Mouse (Mus musculus): ENCODE measurements around the gene Sec14l4. TPM values are rescaled to one million over a fixed set of nuclear protein-coding genes. Genes with fewer than 3 reads are reported as not detected.

Sec14l4 gene
- polyA plus RNA-seq, 1 experiment, result 0.17 TPM

DNA sequence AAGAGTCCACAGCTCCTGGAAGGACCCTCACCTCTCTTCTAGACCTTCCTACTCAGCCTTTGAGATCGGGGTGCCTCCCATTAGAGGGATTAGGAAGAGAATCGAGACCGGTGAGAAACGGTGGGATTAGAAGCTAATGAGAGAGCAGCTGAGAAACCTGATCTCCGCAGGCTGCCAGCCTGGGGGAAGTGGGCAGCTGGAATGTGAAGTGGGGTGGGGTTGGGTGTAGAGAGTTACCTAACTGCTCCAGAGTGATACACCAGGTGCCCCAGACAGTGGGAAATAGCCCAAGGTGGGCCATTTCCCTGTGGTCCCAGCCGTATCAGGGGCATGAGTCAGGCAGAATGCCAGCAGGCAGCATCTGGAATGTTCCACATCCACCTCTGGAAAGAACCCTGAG, 31.7 kb downstream of the Sec14l4 start:
- H3K4me3 ChIP-seq (ENCODE audit: insufficient read depth, low read length), result no peak overlapping the region
- TF ChIP-seq POLR2A (IDR thresholded peaks at IDR 0.05; ENCODE audit: extremely low read depth, insufficient read depth, low read length) (no peak), CTCF (IDR thresholded peaks at IDR 0.05; ENCODE audit: extremely low read depth, insufficient read depth, low read length) (no peak)
- no peak overlapping the region for H3K27ac ChIP-seq (ENCODE audit: insufficient read depth, low read length)
- peaks cover 5% of the 10 kb centered on the region for H3K4me1 ChIP-seq (ENCODE audit: control insufficient read depth, insufficient read depth, low read length)

DNA sequence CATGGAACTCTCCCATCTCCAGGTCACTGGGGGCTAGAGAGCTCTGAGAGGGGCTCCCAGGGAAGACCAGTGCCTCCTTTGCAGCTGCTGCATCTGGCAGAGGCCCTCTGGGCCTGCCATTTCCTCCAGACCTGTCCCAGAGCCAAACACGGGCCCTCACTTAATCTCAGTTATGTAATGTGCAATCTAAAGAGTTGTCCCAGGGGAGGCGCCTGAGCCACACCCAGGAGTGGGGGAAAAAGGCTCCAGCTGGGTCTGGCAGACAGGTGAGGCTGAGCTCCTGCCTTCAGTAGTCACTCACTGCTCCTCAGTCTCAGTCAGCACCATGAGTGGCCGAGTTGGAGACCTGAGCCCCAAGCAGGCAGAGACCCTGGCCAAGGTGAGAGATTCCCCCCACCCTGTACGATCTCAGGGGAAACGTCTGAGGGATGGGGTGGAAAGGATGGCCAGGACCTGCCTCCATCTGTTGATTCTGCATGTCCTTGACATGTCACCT, 33.4 kb downstream of the Sec14l4 start, which contains the start of gene Sec14l3:
Gene Sec14l3 (plus strand): TSS at position 215 of the 496 bp plus-strand sequence.
- H3K27ac ChIP-seq (ENCODE audit: insufficient read depth, low read length), result no peak within 1 kb of the TSS
- H3K4me1 ChIP-seq (ENCODE audit: control insufficient read depth, insufficient read depth, low read length), result peaks cover 9% of the 10 kb centered on the region
- no peak within 1 kb of the TSS for H3K4me3 ChIP-seq (ENCODE audit: insufficient read depth, low read length)
- TF ChIP-seq POLR2A (IDR thresholded peaks at IDR 0.05; ENCODE audit: extremely low read depth, insufficient read depth, low read length) (no peak), CTCF (IDR thresholded peaks at IDR 0.05; ENCODE audit: extremely low read depth, insufficient read depth, low read length) (no peak)

DNA sequence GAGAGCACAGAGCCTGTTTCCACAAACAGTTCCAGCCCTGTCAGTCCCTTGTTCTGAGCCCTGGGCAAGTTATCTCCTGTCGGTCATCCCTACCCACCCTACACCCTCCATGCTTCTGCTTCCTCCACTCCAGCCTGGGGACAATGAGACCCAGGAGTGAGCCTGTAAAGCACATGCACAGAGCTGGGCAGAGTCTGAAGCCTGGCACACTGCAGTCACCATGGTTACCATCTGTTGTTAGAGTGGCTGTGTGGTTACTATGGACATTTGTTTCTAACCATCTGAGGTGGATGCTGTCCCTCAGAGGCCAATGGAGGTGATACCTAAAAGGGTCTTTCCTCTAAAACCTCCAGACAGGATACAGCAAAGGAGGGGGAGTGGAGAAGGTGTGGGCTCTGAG, 38.4 kb downstream of the Sec14l4 start:
- no peak for TF ChIP-seq CTCF (IDR thresholded peaks at IDR 0.05; ENCODE audit: extremely low read depth, insufficient read depth, low read length)
- TF ChIP-seq POLR2A (IDR thresholded peaks at IDR 0.05; ENCODE audit: extremely low read depth, insufficient read depth, low read length), result no peak
- Histone ChIP-seq H3K27ac (ENCODE audit: insufficient read depth, low read length) (no peak overlapping the region), H3K4me3 (ENCODE audit: insufficient read depth, low read length) (no peak overlapping the region), H3K4me1 (ENCODE audit: control insufficient read depth, insufficient read depth, low read length) (peaks cover 4% of the 10 kb centered on the region; the same call in 1 of the 2 replicates)

- no peak overlapping the region for H3K27ac ChIP-seq (ENCODE audit: insufficient read depth, low read length)
- no peak for TF ChIP-seq POLR2A (IDR thresholded peaks at IDR 0.05; ENCODE audit: extremely low read depth, insufficient read depth, low read length)
- TF ChIP-seq CTCF (IDR thresholded peaks at IDR 0.05; ENCODE audit: extremely low read depth, insufficient read depth, low read length), result no peak
- H3K4me1 ChIP-seq (ENCODE audit: control insufficient read depth, insufficient read depth, low read length), result no peaks in the 10 kb centered on the region
- H3K4me3 ChIP-seq (ENCODE audit: insufficient read depth, low read length), result no peak overlapping the region
These were observed 45.4 kb downstream of the Sec14l4 start for GRCm38 (mm10) chr11:4076633-4077032.

DNA sequence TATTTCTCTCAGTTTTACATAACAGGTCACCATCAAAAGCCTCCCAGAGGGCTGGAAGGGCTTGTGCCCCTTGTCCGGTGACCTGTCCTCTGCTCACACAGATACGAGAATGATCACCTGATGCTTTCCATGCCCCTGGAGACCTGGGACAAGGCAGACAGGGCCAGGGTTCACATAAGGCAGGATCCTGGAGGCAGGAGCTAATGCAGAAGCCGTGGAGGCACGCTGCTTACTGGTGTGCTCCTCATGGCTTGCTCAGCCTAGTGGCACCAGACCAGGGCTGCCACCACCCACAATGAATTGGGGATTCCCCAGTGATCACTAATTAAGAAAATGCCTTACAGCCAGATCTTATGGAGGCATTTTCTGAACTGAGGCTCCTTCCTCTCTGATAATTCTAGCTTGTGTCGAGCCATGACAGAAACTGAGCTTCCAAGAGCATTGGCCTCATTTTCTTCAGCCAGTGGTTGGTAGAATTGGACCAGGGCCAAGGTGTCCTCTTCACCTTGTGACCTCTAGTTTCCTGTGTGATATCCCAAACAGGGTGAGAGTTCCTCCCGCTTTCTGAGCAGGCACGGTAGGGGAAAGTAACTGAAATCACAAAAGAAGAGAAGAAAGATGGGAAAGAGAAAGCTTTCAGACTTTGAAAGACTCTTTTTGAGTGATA, 47.1 kb downstream of the Sec14l4 start:
- H3K4me3 ChIP-seq (ENCODE audit: insufficient read depth, low read length), result no peak overlapping the region
- no peaks in the 10 kb centered on the region for H3K4me1 ChIP-seq (ENCODE audit: control insufficient read depth, insufficient read depth, low read length)
- H3K27ac ChIP-seq (ENCODE audit: insufficient read depth, low read length), result no peak overlapping the region
- TF ChIP-seq POLR2A (IDR thresholded peaks at IDR 0.05; ENCODE audit: extremely low read depth, insufficient read depth, low read length) (no peak), CTCF (IDR thresholded peaks at IDR 0.05; ENCODE audit: extremely low read depth, insufficient read depth, low read length) (no peak)

- H3K4me1 ChIP-seq (ENCODE audit: control insufficient read depth, insufficient read depth, low read length), result no peaks in the 10 kb centered on the region
- TF ChIP-seq POLR2A (IDR thresholded peaks at IDR 0.05; ENCODE audit: extremely low read depth, insufficient read depth, low read length) (no peak), CTCF (IDR thresholded peaks at IDR 0.05; ENCODE audit: extremely low read depth, insufficient read depth, low read length) (peak; percentile 95)
- H3K27ac ChIP-seq (ENCODE audit: insufficient read depth, low read length), result no peak overlapping the region
- no peak overlapping the region for H3K4me3 ChIP-seq (ENCODE audit: insufficient read depth, low read length)
These were observed 49.0 kb downstream of the Sec14l4 start for GRCm38 (mm10) chr11:4080219-4080618.

GRCm38 (mm10) chr11:4083316-4084078, 52.2 kb downstream of the Sec14l4 start:
- H3K4me1 ChIP-seq (ENCODE audit: control insufficient read depth, insufficient read depth, low read length), result peaks cover 4% of the 10 kb centered on the region; the same call in 1 of the 2 replicates

DNA sequence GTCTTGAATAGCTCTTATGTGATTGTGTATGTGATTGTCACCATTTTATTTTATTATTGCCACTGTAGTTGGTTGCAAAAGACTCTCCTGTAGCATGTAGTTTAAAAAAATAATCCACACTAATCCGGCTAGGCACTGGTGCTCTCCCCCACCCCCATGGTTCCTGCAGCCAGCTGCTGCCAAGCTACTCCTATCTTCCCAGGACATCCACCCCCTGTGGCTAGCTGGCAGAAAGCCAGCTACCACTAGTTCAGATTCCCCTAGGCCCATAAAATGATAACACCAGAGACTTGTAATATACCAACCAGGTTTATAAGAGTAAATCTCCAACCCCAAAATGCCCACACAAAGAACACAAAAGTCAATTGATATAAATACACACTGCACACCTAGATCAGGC, 55.0 kb downstream of the Sec14l4 start:
- peaks cover 4% of the 10 kb centered on the region; the same call in 1 of the 2 replicates for H3K4me1 ChIP-seq (ENCODE audit: control insufficient read depth, insufficient read depth, low read length)
- H3K27ac ChIP-seq (ENCODE audit: insufficient read depth, low read length), result no peak overlapping the region
- no peak overlapping the region for H3K4me3 ChIP-seq (ENCODE audit: insufficient read depth, low read length)
- TF ChIP-seq CTCF (IDR thresholded peaks at IDR 0.05; ENCODE audit: extremely low read depth, insufficient read depth, low read length), result no peak
- TF ChIP-seq POLR2A (IDR thresholded peaks at IDR 0.05; ENCODE audit: extremely low read depth, insufficient read depth, low read length), result no peak

More at GRCm38 (mm10) chr11:4083316-4084078, 52.2 kb downstream of the Sec14l4 start:
- Histone ChIP-seq H3K4me3 (ENCODE audit: insufficient read depth, low read length) (no peak overlapping the region), H3K27ac (ENCODE audit: insufficient read depth, low read length) (no peak overlapping the region)
- no peak for TF ChIP-seq POLR2A (IDR thresholded peaks at IDR 0.05; ENCODE audit: extremely low read depth, insufficient read depth, low read length)
- peak; percentile 90 for TF ChIP-seq CTCF (IDR thresholded peaks at IDR 0.05; ENCODE audit: extremely low read depth, insufficient read depth, low read length)

DNA sequence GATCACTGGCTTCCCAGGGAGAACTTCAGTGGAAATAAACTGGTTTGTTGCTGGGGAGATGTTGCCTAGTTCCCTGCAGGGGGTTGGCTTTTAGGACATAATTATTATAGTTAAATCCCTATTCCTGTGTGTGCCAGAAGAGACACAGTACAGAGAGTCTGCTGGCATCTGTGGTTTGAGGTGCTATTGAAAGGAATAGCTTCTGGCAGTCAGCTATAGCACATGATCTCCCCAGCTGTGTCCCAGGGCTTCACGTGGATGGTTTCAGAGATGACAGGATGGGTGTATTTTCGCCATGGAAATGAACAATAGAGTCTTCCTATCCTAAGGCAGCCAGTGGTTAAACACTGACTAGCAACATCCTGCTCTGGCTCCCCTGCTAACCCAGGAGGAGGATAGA, 56.0 kb downstream of the Sec14l4 start:
- TF ChIP-seq CTCF (IDR thresholded peaks at IDR 0.05; ENCODE audit: extremely low read depth, insufficient read depth, low read length) (no peak), POLR2A (IDR thresholded peaks at IDR 0.05; ENCODE audit: extremely low read depth, insufficient read depth, low read length) (no peak)
- H3K4me3 ChIP-seq (ENCODE audit: insufficient read depth, low read length), result no peak overlapping the region
- peaks cover 4% of the 10 kb centered on the region; the same call in 1 of the 2 replicates for H3K4me1 ChIP-seq (ENCODE audit: control insufficient read depth, insufficient read depth, low read length)
- H3K27ac ChIP-seq (ENCODE audit: insufficient read depth, low read length), result peak overlapping the region; percentile 48; the same call in 1 of the 2 replicates

All from cortical plate, adult 2 months (tissue).